ENCODE assay signal across 12 mouse cellular contexts in the genomic region with DNA sequence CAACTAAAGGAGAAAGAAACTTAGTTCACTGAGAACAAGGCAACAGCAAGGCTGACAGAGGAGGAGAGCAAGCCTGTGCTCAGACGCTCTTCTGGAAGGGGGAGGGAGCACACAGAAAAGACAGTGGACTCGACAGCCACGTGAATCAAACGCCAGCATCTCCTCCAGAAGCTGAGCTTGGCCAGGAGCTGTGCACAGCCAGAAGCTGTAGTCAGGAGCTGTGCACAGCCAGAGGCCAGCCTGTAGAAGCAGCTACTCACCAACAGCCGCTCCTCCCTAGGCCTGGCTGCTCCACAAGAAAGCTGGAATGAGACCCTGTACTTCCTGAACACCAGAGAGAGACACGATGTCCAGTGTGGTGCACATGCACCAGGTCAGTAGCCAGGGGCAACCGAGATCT. TPM values are rescaled to one million over a fixed set of nuclear protein-coding genes. Genes with fewer than 3 reads are reported as not detected.
DNase-seq lines count a peak whose midpoint lies in the region; ATAC-seq and TF ChIP-seq lines count a peak whose summit lies in the region.
"Had no signal": no experiment of that assay in that cellular context is flagged by ENCODE, and none has a peak within 500 bp of the region (broad histone marks: within the 10 kb centered on the region; RNA-seq: fewer than 3 reads in every experiment).

No protein-coding gene starts in this region.

- 43% methylated on average over 7 of the region's 7 CpGs for WGBS in forebrain, embryonic 10.5 days
- WGBS in forebrain, embryonic 16.5 days = 45% methylated on average over 7 of the region's 7 CpGs
- WGBS in kidney, embryonic 16.5 days = 39% methylated on average over 7 of the region's 7 CpGs
- 47% methylated on average over 7 of the region's 7 CpGs for WGBS in bone marrow, adult 2 months
- WGBS in limb, embryonic 10.5 days = 35% methylated on average over 7 of the region's 7 CpGs

- peaks cover 11% of the 10 kb centered on the region for H3K36me3 ChIP-seq in forebrain, embryonic 10.5 days (replicated peaks)
- H3K36me3 ChIP-seq in forebrain, embryonic 16.5 days (ENCODE audit: control insufficient read depth, insufficient read depth) = no peaks in the 10 kb centered on the region
- 0 out of 2 replicates have a peak, but pooled peaks cover 6% of the 10 kb centered on the region for H3K36me3 ChIP-seq in kidney, embryonic 16.5 days (ENCODE audit: insufficient read depth, low read length)
- H3K36me3 ChIP-seq in limb, embryonic 10.5 days = peaks cover 4% of the 10 kb centered on the region
- H3K36me3 ChIP-seq: hindbrain, embryonic 15.5 days had no signal

- TF ChIP-seq CTCF in bone marrow, adult 2 months (IDR thresholded peaks at IDR 0.05; ENCODE audit: control insufficient read depth, insufficient read depth, low read length) = no peak

- H3K27ac ChIP-seq in forebrain, embryonic 10.5 days = peak overlapping the region; percentile 61
- H3K27ac ChIP-seq in forebrain, embryonic 16.5 days (ENCODE audit: low read length) = no peak overlapping the region
- H3K27ac ChIP-seq in kidney, embryonic 16.5 days (ENCODE audit: low read length) = 0 out of 2 replicates have a peak overlapping the region, but pooled peaks have one; percentile 3
- peak overlapping the region; percentile 58 for H3K27ac ChIP-seq in bone marrow, adult 2 months (ENCODE audit: control insufficient read depth, insufficient read depth, low read depth, low read length, poor library complexity)
- peak overlapping the region; percentile 38 for H3K27ac ChIP-seq in limb, embryonic 10.5 days
- H3K27ac ChIP-seq: hindbrain, embryonic 15.5 days had no signal

- no peak overlapping the region for H3K4me2 ChIP-seq in forebrain, embryonic 16.5 days (ENCODE audit: low read length)
- H3K4me2 ChIP-seq in kidney, embryonic 16.5 days (replicated peaks; ENCODE audit: low read depth, low read length) = no peak overlapping the region
- H3K4me2 ChIP-seq: hindbrain, embryonic 15.5 days had no signal

- no peak for TF ChIP-seq POLR2A in bone marrow, adult 2 months (IDR thresholded peaks at IDR 0.05; ENCODE audit: borderline replicate concordance, control insufficient read depth, low read depth, low read length)

- no peaks in the 10 kb centered on the region for H3K27me3 ChIP-seq in forebrain, embryonic 10.5 days (ENCODE audit: poor library complexity, severe bottlenecking)
- H3K27me3 ChIP-seq in forebrain, embryonic 16.5 days (replicated peaks; ENCODE audit: control insufficient read depth, insufficient read depth, low read length) = no peaks in the 10 kb centered on the region
- H3K27me3 ChIP-seq in kidney, embryonic 16.5 days (ENCODE audit: insufficient read depth, low read length) = no peaks in the 10 kb centered on the region
- no peaks in the 10 kb centered on the region for H3K27me3 ChIP-seq in limb, embryonic 10.5 days (ENCODE audit: low read depth, poor library complexity, severe bottlenecking)
- H3K27me3 ChIP-seq: hindbrain, embryonic 15.5 days had no signal

- peaks cover 71% of the 10 kb centered on the region for H3K4me1 ChIP-seq in forebrain, embryonic 10.5 days
- H3K4me1 ChIP-seq in forebrain, embryonic 16.5 days (replicated peaks; ENCODE audit: control insufficient read depth, insufficient read depth, low read length) = peaks cover 70% of the 10 kb centered on the region
- peaks cover 60% of the 10 kb centered on the region for H3K4me1 ChIP-seq in kidney, embryonic 16.5 days (ENCODE audit: insufficient read depth, low read length)
- H3K4me1 ChIP-seq in bone marrow, adult 2 months (ENCODE audit: control insufficient read depth, insufficient read depth, low read length) = peaks cover 15% of the 10 kb centered on the region
- peaks cover 74% of the 10 kb centered on the region for H3K4me1 ChIP-seq in limb, embryonic 10.5 days

- DNase-seq in forebrain, embryonic 10.5 days (ENCODE audit: extremely low spot score, low spot score) = no peak
- DNase-seq in kidney, postnatal 14 days = no peak
- peak; percentile 38 for DNase-seq in limb, embryonic 10.5 days (ENCODE audit: low spot score)
- DNase-seq in thymus, postnatal 14 days = no peak
- DNase-seq in frontal cortex, postnatal 14 days (ENCODE audit: low spot score in 2 of 2) = no peak
- DNase-seq: cerebellum, adult 11 months; right cerebral cortex, postnatal 4 days had no signal

- no peak for ATAC-seq in forebrain, embryonic 16.5 days
- no peak for ATAC-seq in kidney, embryonic 16.5 days (ENCODE audit: low FRiP score, low TSS enrichment)

- no peak overlapping the region for H3K4me3 ChIP-seq in forebrain, embryonic 10.5 days
- no peak overlapping the region for H3K4me3 ChIP-seq in forebrain, embryonic 16.5 days (replicated peaks; ENCODE audit: low read length)
- no peak overlapping the region for H3K4me3 ChIP-seq in kidney, embryonic 16.5 days (ENCODE audit: low read length)
- H3K4me3 ChIP-seq in bone marrow, adult 2 months (replicated peaks; ENCODE audit: control insufficient read depth, low read depth, low read length) = no peak overlapping the region
- H3K4me3 ChIP-seq in limb, embryonic 10.5 days = no peak overlapping the region
- H3K4me3 ChIP-seq: hindbrain, embryonic 15.5 days; myocyte had no signal

- H3K9me3 ChIP-seq in forebrain, embryonic 10.5 days = no peaks in the 10 kb centered on the region
- H3K9me3 ChIP-seq in forebrain, embryonic 16.5 days (ENCODE audit: control insufficient read depth, low read length) = no peaks in the 10 kb centered on the region
- H3K9me3 ChIP-seq in kidney, embryonic 16.5 days (ENCODE audit: low read length) = no peaks in the 10 kb centered on the region
- H3K9me3 ChIP-seq in limb, embryonic 10.5 days (replicated peaks) = no peaks in the 10 kb centered on the region
- H3K9me3 ChIP-seq: hindbrain, embryonic 15.5 days had no signal

- no peak overlapping the region for H3K9ac ChIP-seq in forebrain, embryonic 16.5 days (replicated peaks; ENCODE audit: low read depth, low read length)
- no peak overlapping the region for H3K9ac ChIP-seq in kidney, embryonic 16.5 days (replicated peaks; ENCODE audit: low read length)
- H3K9ac ChIP-seq: hindbrain, embryonic 15.5 days had no signal

RNA-seq across cellular contexts. Expression of a gene that starts 37.4 kb away (rescaled TPM):
- 13.1 and 15.4 TPM in 2 replicates for polyA plus RNA-seq in forebrain, embryonic 10.5 days (2016; fragmentation: Nextera tagmentation; extraction: Ambion mirVana)
- polyA plus RNA-seq in forebrain, embryonic 16.5 days (2015; fragmentation: Nextera tagmentation; extraction: Ambion mirVana) = 32.8 and 33.4 TPM in 2 replicates
- polyA plus RNA-seq in kidney, embryonic 16.5 days (2015; fragmentation: Nextera tagmentation; extraction: Ambion mirVana) = 18.1 and 18.3 TPM in 2 replicates
- 2.4 and 6.7 TPM in 2 replicates for polyA plus RNA-seq in bone marrow, adult 2 months (2011; ENCODE audit: insufficient read depth, insufficient read length, low replicate concordance, missing spikeins)
- polyA plus RNA-seq in limb, embryonic 10.5 days (2016; fragmentation: Nextera tagmentation; extraction: Ambion mirVana) = 11.0 and 13.9 TPM in 2 replicates
